Mouse (Mus musculus): ENCODE measurements around the gene Pramel7. TPM values are rescaled to one million over a fixed set of nuclear protein-coding genes. Genes with fewer than 3 reads are reported as not detected.

Gene Pramel7
- not detected for polyA plus RNA-seq (2012; fragmentation: generic; extraction: Trizol)

GRCm38 (mm10) chr2:87496993-87497392, at the start of gene Pramel7:
Gene Pramel7 (minus strand): TSS chr2:87497093.

DNA sequence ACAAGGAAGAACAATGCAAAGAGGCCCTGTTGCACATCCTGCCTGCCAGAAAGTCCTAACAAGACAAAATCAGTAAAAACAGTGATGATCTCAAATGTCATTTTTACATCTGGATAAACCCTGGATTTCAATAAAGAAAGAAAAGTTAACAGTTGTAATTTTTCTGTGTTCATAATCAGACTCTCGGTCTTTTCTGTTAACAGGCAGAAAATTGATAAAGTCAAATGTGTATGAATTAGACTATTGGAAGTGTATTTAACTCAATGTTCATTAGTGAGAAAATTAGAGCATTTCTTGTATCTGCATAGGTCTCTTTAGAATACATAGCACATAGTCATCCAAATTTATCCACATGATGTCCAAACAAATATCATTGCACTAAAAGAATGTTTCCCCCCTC, 48.5 kb upstream of the Pramel7 start, which contains the start of gene Olfr1128:
Olfr1128 (minus strand) TSS at position 101 of the 400 bp plus-strand sequence.

GRCm38 (mm10) chr2:87531496-87531895, 34.6 kb upstream of the Pramel7 start, which contains the start of gene Olfr153:
Gene Olfr153 (plus strand): TSS chr2:87531796.

DNA sequence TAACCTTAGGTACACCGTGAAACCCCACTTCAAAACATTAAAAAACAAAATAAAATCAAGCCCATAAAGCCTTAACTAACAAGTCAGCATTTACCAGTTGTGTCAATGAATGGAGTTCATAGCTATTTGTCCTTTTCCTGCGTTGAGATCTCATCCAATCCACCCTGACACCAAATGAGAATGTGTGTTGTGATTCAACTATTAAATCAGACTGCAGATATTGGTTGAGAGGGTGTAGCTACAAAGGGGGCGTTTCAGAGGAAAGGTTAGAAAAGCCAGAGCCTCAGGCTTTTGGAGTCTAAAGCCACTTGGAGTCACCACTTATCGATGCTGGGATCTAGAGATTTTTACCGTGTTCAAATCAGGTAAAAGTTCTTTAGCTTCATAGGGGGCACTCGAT, 9.4 kb upstream of the Pramel7 start, which contains the start of gene Pramel6:
Pramel6 (plus strand) TSS at position 301 of the 400 bp plus-strand sequence.

DNA sequence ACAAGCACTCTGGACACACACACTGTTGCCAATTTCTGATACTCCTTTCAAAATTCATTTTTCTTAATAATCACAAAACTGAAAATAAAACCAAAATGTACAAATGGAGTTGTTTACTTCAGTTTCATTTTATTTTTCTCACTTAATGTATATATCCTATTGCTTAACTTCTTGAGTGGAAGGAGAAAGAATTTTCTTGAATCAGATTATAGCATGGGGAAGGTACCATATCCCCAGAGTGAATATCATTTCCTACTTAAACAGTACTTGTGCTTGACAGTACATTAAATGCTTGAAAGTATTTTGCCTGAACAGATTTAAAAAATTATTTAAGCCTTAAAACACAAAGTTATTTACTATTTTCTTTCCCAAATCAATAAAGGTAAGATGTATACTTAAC, 43.2 kb downstream of the Pramel7 start, which contains the start of gene Olfr1126:
Olfr1126 (plus strand) TSS at position 301 of the 400 bp plus-strand sequence.

Other genes with a start within 250 kb of the Pramel7 start
- not detected for gene Olfr1115, start 249.1 kb downstream of the Pramel7 start, polyA plus RNA-seq (2012; fragmentation: generic; extraction: Trizol)
- not detected for gene Olfr1116, start 229.6 kb downstream of the Pramel7 start, polyA plus RNA-seq (2012; fragmentation: generic; extraction: Trizol)
- gene Olfr1118, start 189.5 kb downstream of the Pramel7 start, polyA plus RNA-seq (2012; fragmentation: generic; extraction: Trizol): not detected
- gene Olfr1120, start 142.3 kb downstream of the Pramel7 start, polyA plus RNA-seq (2012; fragmentation: generic; extraction: Trizol): not detected
- not detected for gene Olfr1121, start 127.2 kb downstream of the Pramel7 start, polyA plus RNA-seq (2012; fragmentation: generic; extraction: Trizol)
- gene Olfr1122, start 111.2 kb downstream of the Pramel7 start, polyA plus RNA-seq (2012; fragmentation: generic; extraction: Trizol): not detected
- gene Olfr1123, start 80.5 kb downstream of the Pramel7 start, polyA plus RNA-seq (2012; fragmentation: generic; extraction: Trizol): not detected
- gene Olfr1124, start 66.8 kb downstream of the Pramel7 start, polyA plus RNA-seq (2012; fragmentation: generic; extraction: Trizol): not detected
- not detected for gene Olfr1126, start 43.1 kb downstream of the Pramel7 start, polyA plus RNA-seq (2012; fragmentation: generic; extraction: Trizol)
- not detected for gene Pramel6, start 9.5 kb upstream of the Pramel7 start, polyA plus RNA-seq (2012; fragmentation: generic; extraction: Trizol)
- gene Olfr153, start 34.7 kb upstream of the Pramel7 start, polyA plus RNA-seq (2012; fragmentation: generic; extraction: Trizol): not detected
- not detected for gene Olfr1128, start 48.4 kb upstream of the Pramel7 start, polyA plus RNA-seq (2012; fragmentation: generic; extraction: Trizol)
- not detected for gene Olfr1129, start 76.8 kb upstream of the Pramel7 start, polyA plus RNA-seq (2012; fragmentation: generic; extraction: Trizol)
- gene Olfr1130, start 109.1 kb upstream of the Pramel7 start, polyA plus RNA-seq (2012; fragmentation: generic; extraction: Trizol): not detected
- gene Olfr1131, start 130.0 kb upstream of the Pramel7 start, polyA plus RNA-seq (2012; fragmentation: generic; extraction: Trizol): not detected
- not detected for gene Olfr1132, start 140.4 kb upstream of the Pramel7 start, polyA plus RNA-seq (2012; fragmentation: generic; extraction: Trizol)
- gene Olfr1133, start 150.3 kb upstream of the Pramel7 start, polyA plus RNA-seq (2012; fragmentation: generic; extraction: Trizol): not detected
- not detected for gene Olfr1134, start 161.4 kb upstream of the Pramel7 start, polyA plus RNA-seq (2012; fragmentation: generic; extraction: Trizol)
- gene Olfr1135, start 176.6 kb upstream of the Pramel7 start, polyA plus RNA-seq (2012; fragmentation: generic; extraction: Trizol): not detected
- not detected for gene Olfr1136, start 196.9 kb upstream of the Pramel7 start, polyA plus RNA-seq (2012; fragmentation: generic; extraction: Trizol)
- not detected for gene Olfr1137, start 216.1 kb upstream of the Pramel7 start, polyA plus RNA-seq (2012; fragmentation: generic; extraction: Trizol)
- gene Olfr1138, start 242.9 kb upstream of the Pramel7 start, polyA plus RNA-seq (2012; fragmentation: generic; extraction: Trizol): not detected
- gene Olfr1140, start 246.7 kb upstream of the Pramel7 start, polyA plus RNA-seq (2012; fragmentation: generic; extraction: Trizol): not detected